In genomic region chr13:56755871-56756270, GRCm38 (mm10) we compare ENCODE assay signal across 7 mouse cellular contexts. TPM values are rescaled to one million over a fixed set of nuclear protein-coding genes. Genes with fewer than 3 reads are reported as not detected.
DNase-seq lines count a peak whose midpoint lies in the region; ATAC-seq lines count a peak whose summit lies in the region.

No protein-coding gene starts in this region.

- H3K9ac ChIP-seq in hindbrain, embryonic 13.5 days, result no peak overlapping the region

- no peak for ATAC-seq in frontal cortex, adult (ENCODE audit: low TSS enrichment)
- ATAC-seq in hindbrain, embryonic 13.5 days (ENCODE audit: low FRiP score), result no peak

- peaks cover 31% of the 10 kb centered on the region for H3K4me1 ChIP-seq in embryonic facial prominence, embryonic 10.5 days
- peaks cover 22% of the 10 kb centered on the region for H3K4me1 ChIP-seq in hindbrain, embryonic 13.5 days (replicated peaks)

- no peaks in the 10 kb centered on the region for H3K36me3 ChIP-seq in embryonic facial prominence, embryonic 10.5 days (replicated peaks)
- H3K36me3 ChIP-seq in hindbrain, embryonic 13.5 days, result no peaks in the 10 kb centered on the region

- H3K4me3 ChIP-seq in embryonic facial prominence, embryonic 10.5 days, result no peak overlapping the region
- no peak overlapping the region for H3K4me3 ChIP-seq in hindbrain, embryonic 13.5 days

- WGBS in embryonic facial prominence, embryonic 10.5 days, result 67% methylated on average over 6 of the region's 6 CpGs
- WGBS in hindbrain, embryonic 13.5 days, result 60% methylated on average over 6 of the region's 6 CpGs

- no peaks in the 10 kb centered on the region for H3K9me3 ChIP-seq in embryonic facial prominence, embryonic 10.5 days
- H3K9me3 ChIP-seq in hindbrain, embryonic 13.5 days, result no peaks in the 10 kb centered on the region

- no peak overlapping the region for H3K27ac ChIP-seq in embryonic facial prominence, embryonic 10.5 days (replicated peaks)
- no peak overlapping the region for H3K27ac ChIP-seq in hindbrain, embryonic 13.5 days

- DNase-seq in ovary, postnatal 36 days (ENCODE audit: low spot score), result peak; percentile 40
- no peak for DNase-seq in ovary, postnatal 10 days (ENCODE audit: low spot score)
- peak; percentile 47 for DNase-seq in embryonic facial prominence, embryonic 10.5 days (ENCODE audit: low spot score)
- DNase-seq in lung, adult 18-20 months, result peak; percentile 34 to 60
- peak; percentile 69 to 74 for DNase-seq in thymus, postnatal 36 days

- H3K4me2 ChIP-seq in hindbrain, embryonic 13.5 days, result no peak overlapping the region

- H3K27me3 ChIP-seq in embryonic facial prominence, embryonic 10.5 days (replicated peaks; ENCODE audit: low read depth, poor library complexity, severe bottlenecking), result peaks cover 77% of the 10 kb centered on the region
- peaks cover 78% of the 10 kb centered on the region for H3K27me3 ChIP-seq in hindbrain, embryonic 13.5 days

RNA-seq across cellular contexts. Expression of gene Gm45623, which starts 2.2 kb away (rescaled TPM):
- polyA plus RNA-seq in embryonic facial prominence, embryonic 10.5 days (2016; fragmentation: Nextera tagmentation; extraction: Ambion mirVana), result 0.24 and 0.26 TPM in 2 replicates
- 1.5 and 1.7 TPM in 2 replicates for polyA plus RNA-seq in hindbrain, embryonic 13.5 days (2015; fragmentation: Nextera tagmentation; extraction: Ambion mirVana)

RNA-seq across cellular contexts. Expression of gene Smad5, which starts 53.1 kb away (rescaled TPM):
- polyA plus RNA-seq in embryonic facial prominence, embryonic 10.5 days (2016; fragmentation: Nextera tagmentation; extraction: Ambion mirVana), result 41.7 and 44.3 TPM in 2 replicates
- 23.5 and 24.1 TPM in 2 replicates for polyA plus RNA-seq in hindbrain, embryonic 13.5 days (2015; fragmentation: Nextera tagmentation; extraction: Ambion mirVana)
